Mouse (Mus musculus): ENCODE data around the gene Adprhl1. TPM values are rescaled to one million over a fixed set of nuclear protein-coding genes. Genes with fewer than 3 reads are reported as not detected.

Adprhl1 gene
- polyA plus RNA-seq, 2 experiments from 2014 or later, result not detected

DNA sequence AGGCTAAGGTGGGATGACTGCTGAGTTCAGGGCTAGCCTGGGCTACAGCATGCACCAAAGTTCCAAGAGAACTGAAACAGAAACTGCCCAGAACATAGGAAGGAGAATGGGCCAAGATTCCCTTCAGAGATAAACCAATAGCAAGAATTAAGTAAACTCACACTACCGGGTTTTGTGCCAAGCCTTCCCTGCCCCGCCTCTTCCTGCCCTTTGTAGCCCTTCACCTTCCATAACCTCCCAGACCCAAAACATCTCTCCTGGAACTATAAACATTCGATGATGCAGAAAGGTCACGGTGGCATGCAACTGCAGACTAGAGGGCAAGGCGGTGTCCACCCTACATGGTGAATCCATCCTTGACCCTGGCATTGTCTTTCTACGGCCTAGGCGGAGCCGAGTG lies 63.7 kb downstream of the Adprhl1 start:
- ATAC-seq, result no peak

DNA sequence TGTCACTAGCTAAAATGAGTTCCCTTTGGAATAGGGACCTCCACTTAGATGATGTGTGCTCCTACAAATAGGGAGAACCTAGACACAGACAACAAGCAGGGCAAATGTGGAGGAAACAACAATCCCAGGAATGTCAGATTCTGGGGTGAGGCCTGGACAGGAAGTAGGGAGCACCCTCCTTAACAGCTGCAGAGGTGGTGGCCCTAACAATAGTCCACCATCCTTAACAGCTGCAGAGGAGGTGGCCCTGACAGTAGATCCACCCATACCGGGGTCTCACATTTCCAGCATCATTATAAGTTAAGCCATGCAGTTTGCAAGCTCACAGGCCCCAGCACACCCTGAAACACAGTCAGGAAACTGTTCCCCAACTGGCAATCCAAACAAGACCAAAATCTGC lies 65.1 kb downstream of the Adprhl1 start:
- no peak for ATAC-seq

DNA sequence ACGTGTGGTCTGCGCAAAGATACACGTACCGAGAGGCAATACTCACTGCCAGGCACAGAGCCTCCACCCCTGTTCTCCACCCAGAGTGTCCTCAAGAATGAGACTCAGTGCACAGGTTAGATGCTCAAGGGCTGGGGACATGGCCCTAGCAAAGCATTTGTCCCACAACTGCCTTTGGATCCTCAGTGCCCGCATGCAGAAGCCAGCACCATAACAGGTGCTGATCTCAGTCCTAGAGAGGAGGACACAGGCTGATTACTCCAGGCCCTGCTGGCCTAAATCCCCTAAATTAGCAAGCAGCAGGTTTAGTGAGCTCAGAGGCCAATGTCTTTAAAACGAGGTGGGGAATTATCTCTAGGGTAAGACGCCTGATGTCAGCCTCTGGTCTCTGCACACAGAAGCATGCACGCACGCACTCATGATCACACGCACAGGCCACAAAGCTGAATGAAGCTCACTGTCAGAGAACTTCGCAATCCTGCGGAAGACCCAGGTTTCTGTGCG lies 65.9 kb downstream of the Adprhl1 start:
- ATAC-seq, result no peak

DNA sequence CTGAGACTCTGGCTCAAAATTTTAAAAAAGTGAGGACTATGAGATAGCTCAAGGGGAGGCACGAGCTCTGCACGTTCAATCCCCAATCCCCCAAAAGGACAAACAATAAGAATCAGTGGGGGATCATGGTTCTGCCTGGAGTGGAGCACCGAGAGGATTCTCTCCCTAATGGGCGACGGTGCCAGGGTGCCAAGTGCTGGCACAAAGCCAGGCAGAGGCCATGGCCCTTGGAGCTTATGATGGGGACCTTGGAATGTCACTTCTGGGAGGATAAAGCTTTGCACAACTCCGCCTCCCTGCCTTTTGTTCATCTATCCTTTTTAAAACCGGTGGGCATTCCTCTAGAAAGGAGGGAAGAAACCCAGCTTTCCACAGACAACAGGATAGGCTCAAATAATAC lies 66.3 kb downstream of the Adprhl1 start:
- no peak for ATAC-seq

DNA sequence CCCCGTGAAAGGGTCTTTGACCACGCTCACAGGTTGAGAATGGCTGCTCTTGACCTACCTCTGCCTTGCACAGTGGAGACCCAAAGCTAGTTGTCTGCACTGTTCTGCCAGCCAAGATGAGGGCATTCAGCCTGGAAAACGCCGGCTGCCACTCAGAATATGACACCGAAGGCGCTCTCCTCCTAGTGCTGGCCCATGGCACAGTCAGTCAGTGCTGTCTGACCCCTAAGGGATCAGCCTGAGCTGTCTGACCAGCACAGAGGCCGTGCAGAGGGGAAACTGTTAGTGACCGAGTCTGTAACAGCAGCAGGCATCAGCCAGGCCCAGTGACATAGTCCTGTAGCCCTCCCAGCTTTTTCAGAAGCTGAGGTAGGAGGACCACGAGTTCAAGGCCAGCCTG lies 66.7 kb downstream of the Adprhl1 start:
- no peak for ATAC-seq

DNA sequence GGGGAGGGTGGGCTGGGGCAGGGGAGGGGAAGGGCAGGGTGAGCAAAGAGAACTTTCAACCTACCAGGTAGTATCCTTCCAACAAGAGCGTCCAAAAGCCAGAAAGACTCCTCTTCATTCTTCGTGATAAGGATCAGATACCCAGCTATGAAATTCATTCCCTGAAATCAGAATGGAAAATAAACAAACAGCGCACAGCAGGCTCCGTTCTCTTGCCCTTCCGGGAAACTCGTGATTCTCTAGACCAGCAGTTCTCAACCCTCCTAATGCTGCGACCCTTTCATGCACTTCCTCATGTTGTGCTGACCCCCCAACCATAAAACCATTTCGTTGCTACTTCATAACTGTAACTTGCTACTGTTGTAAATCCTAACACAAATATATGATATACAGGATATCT lies 67.1 kb downstream of the Adprhl1 start:
- ATAC-seq, result no peak

DNA sequence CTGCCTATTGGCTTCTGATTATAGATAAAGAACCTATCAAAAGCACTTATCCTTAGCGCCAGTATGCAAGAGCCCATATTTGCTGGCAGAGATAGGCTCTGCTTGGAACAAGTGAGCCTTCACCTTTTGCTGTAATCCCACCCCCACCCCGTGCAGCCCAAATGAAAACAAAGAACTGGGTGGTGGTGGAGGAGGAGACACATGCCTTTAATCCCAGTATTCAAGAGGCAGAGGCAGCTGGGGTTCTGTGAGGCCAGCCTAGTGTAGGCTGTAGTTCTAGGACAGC lies 72.3 kb downstream of the Adprhl1 start:
- no peak for ATAC-seq

DNA sequence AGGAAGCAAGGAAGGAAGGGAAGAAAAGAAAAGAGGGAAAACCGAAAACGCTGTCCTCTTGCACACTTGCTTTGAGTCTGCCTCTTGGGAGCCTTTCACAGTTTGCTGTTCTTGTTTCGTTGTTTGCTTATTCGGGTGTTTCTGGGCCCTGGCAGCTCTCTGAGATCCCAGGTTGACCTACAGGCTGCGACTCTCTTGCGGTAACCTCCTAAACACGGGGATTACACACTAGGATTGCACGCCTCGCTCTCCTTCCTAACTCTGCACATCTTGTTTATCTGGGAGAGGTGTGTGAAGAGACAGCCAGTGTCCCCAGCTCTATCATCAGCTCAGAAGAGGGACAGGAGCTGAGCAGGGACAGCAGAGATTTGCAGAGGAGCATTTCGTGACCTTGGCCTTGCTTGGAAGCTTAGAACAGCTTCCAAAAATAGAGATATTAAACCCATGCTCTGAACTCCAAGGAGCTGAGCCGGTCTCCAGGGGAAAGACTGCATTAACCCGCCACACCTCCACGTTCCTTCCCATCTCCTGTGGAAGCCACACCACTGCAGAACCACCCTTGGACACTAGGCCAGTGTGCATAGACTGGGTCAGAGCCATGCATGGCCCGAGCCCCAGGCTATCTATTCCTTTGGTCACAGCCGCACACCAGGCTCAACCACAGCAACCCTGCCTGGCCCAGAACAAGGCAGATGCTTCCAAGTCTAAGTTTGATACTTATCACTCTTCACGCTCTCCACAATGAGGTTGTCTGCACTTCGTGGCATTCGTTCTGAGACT lies 72.9 kb downstream of the Adprhl1 start:
- no peak for ATAC-seq

DNA sequence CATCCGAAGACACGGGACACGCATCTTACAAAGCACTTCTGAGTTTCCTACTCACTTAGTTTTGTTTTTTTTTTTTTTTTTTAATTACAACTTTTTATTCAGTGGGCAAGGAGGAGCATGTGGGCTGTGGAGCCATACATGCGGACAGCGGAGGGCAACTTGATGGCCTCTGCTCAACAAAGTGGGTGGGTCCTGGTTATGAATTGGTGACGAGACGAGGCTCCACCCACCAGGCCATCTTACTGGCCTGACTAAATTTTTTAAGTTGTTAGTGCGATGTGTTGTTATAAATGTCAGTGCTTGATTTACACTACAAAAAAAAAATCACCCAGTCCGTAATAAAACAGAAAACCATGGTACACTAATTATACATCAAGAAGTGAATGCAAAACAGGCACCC lies 73.6 kb downstream of the Adprhl1 start:
- ATAC-seq, result no peak

DNA sequence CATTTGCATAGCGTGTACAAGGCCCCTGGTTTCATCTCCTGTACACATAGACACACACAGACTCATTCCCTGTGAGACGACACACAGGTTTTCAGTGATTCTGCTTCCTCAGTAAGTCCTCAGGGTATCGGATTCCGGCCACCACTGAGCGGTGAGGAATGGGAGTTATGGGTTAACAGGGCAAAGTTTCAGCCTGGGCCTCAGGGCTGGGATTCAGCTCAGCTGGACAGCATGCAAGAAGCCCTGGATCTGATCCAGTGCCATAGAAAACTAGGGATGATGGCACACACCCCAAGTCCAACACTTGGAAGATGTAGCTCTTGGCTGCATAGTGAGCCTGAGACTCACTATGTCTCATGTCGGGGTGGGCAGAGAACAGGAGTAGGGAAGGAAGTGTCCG lies 74.0 kb downstream of the Adprhl1 start:
- no peak for ATAC-seq

DNA sequence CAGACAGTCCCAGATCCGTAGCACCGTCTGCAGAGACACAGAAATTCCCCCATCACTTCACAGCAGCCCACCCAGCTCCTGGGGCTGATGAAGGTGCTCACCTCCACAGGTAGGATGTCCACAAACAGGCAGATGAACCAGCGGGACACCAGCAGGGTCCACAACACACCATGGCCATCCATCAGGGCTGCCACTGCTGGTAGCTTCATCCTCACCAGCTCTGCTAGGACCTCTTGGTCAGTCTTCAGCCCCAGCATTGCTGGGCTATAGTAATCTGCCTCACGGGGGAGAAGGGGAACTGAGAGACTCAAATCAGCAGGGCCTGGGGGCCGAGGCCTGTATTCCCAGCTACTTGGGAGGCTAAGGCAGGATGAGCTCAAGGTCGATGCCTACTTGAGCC lies 74.5 kb downstream of the Adprhl1 start:
- ATAC-seq, result no peak

DNA sequence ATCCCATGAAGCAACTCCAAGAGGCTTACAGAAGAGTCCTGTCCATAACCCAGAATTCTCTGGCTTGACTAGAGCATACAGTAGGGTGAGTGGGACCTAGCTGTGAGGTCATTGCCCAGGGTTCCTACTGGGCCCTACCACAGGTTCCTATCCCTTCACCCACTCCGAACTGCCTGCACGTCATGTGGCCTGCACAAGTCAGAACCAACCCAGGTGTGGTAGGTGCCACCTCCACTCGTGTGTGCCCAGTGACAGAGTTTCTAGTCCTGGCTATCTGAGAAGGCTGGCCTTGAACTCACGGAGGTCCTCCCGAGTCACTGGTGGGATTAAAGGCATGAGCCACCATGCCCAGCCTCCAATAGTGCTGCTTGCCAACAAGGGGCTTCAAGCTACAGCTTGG lies 75.8 kb downstream of the Adprhl1 start:
- ATAC-seq, result no peak

DNA sequence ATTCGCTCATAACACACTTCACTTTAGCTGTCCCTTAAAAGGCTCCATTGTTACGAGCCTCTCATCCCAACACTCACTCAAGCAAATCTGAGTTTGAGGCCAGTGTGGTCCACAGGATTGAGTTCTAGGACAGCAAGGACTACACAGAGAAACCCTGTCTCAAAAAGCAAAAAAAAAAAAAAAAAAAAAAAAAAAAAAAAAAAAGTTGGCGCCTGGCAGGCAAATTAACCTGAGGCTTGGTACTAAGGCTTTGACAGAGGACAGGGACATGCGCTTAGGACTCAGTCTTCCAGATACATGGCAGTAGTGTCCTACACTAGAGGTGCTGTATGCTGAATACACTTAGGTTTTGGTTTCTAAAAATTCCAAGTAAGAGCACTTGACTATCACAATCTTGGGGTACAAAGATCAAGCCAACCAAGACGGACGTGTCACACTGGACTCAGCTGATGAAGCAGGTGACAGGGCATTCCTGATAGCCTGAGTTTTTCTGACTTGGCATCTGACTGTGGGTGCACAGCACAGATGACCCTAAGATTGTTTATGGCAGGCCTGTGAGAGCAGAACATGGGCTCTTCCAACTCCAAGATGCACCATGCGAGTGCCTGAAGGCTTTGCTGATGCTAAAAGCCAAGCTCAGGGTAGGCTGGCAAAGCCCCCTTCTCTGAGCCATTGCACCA lies 76.6 kb downstream of the Adprhl1 start:
- ATAC-seq, result no peak

DNA sequence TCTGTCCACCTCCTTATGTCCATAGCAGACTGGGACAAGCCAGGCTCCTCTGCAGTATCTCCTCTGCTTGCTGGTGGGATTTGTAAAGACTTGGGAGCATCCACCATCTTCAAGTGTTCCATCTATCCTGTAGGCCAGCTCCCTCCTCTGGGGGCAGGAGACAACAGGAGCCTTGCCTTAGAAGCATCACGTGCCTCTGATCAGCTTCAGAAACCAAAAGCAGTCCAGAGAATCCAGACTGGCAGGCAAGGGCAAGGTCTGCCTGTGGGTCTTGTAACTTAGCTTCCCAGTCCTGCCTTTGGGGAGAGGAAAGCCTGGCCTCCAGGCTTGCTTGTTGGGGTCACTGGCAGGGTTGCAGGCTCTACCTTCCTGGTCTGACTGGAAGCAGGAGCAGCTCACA lies 78.3 kb downstream of the Adprhl1 start:
- ATAC-seq, result no peak

DNA sequence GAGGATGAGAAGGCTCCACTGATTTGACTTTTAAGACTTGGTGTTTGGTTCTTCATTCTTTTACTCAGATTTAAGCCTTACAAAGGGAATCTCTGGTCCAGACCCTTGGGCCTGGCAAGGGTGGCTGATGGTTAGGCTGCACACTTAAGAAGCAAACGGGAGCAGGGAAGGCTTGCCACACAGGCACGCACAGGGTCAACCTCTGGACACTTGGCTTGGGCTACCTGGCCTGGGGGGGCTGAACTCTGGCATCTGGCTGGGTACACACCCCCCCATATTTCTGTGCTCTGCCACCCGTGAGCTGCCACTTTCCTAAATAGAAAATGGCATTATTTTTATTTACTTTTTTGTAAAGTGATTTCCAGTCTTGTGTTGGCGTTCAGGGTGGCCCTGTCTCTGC lies 79.2 kb downstream of the Adprhl1 start:
- no peak for ATAC-seq

DNA sequence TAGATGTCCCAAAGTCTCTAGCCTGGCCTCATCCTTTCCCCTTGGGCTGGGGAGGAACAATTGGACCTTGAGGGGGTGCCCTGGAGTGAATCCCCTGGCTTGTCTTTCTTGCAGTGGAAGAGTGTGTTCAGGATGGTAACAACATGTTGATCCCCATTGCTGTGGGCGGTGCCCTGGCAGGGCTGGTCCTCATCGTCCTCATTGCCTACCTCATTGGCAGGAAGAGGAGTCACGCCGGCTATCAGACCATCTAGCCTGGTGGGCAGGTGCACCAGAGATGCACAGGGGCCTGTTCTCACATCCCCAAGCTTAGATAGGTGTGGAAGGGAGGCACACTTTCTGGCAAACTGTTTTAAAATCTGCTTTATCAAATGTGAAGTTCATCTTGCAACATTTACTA lies 79.7 kb downstream of the Adprhl1 start:
- ATAC-seq, result no peak

Other genes with a start within 250 kb of the Adprhl1 start
- gene F7, start 228.1 kb downstream of the Adprhl1 start, polyA plus RNA-seq (2017; shearing (Covaris generic)), result not detected
- not detected for gene F10, start 216.9 kb downstream of the Adprhl1 start, polyA plus RNA-seq (2017; shearing (Covaris generic))
- 1 to 10 TPM; 1.6 to 2.4 TPM for gene Proz, start 193.2 kb downstream of the Adprhl1 start, polyA plus RNA-seq (2017; shearing (Covaris generic))
- gene Pcid2, start 148.7 kb downstream of the Adprhl1 start, polyA plus RNA-seq (2017; shearing (Covaris generic)), result 10 to 100 TPM; 32.3 to 36.5 TPM
- 10 to 100 TPM; 10.9 to 16.6 TPM for gene Cul4a, start 148.5 kb downstream of the Adprhl1 start, polyA plus RNA-seq (2017; shearing (Covaris generic))
- gene Lamp1, start 95.0 kb downstream of the Adprhl1 start, polyA plus RNA-seq (2017; shearing (Covaris generic)), result 10 to 100 TPM; 17.9 to 18.1 TPM
- gene Grtp1, start 53.5 kb downstream of the Adprhl1 start, polyA plus RNA-seq (2017; shearing (Covaris generic)), result 1 to 10 TPM in 1 of 2 experiments, under 1 TPM in 1; 0.89 to 1.1 TPM
- 10 to 100 TPM; 18.4 to 21.2 TPM for gene Dcun1d2, start 34.0 kb upstream of the Adprhl1 start, polyA plus RNA-seq (2017; shearing (Covaris generic))
- 10 to 100 TPM; 21.8 to 26.2 TPM for gene Tmco3, start 34.0 kb upstream of the Adprhl1 start, polyA plus RNA-seq (2017; shearing (Covaris generic))
- 10 to 100 TPM; 51.8 to 56.6 TPM for gene Tfdp1, start 84.6 kb upstream of the Adprhl1 start, polyA plus RNA-seq (2017; shearing (Covaris generic))
- not detected for gene Atp4b, start 142.7 kb upstream of the Adprhl1 start, polyA plus RNA-seq (2017; shearing (Covaris generic))
- not detected for gene Grk1, start 150.9 kb upstream of the Adprhl1 start, polyA plus RNA-seq (2017; shearing (Covaris generic))
- gene Tmem255b, start 181.0 kb upstream of the Adprhl1 start, polyA plus RNA-seq (2017; shearing (Covaris generic)), result not detected
- not detected for gene Gas6, start 240.3 kb upstream of the Adprhl1 start, polyA plus RNA-seq (2017; shearing (Covaris generic))